Mouse (Mus musculus) midbrain, embryonic 11.5 days (tissue): ENCODE results near the gene Clpsl2. TPM values are rescaled to one million over a fixed set of nuclear protein-coding genes. Genes with fewer than 3 reads are reported as not detected.

Experiments used
- ATAC-seq: fragments of 200-750 bp; cut with Nextera tagmentation; 2 replicates; pipeline ENCODE4 v1.8.0; 2017; ENCODE audit warnings: moderate TSS enrichment, moderate library complexity; ENCODE audit not compliant: low FRiP score
- DNase-seq: peaks from one replicate; pipeline ENCODE4 v3.0.0; 2015; ENCODE audit warnings: low spot score; ENCODE audit errors: missing footprints
- H3K27ac ChIP-seq: fragments of 300-500 bp; sonication (generic); 2 replicates; pipeline ENCODE4 v1.5.1; 2014; ENCODE audit warnings: low read depth, low read length
- H3K27me3 ChIP-seq: fragments of 300-500 bp; sonication (generic); 2 replicates; pipeline ENCODE4 v1.6.1; 2014; ENCODE audit warnings: mild to moderate bottlenecking, low read length, moderate library complexity, mixed read lengths; ENCODE audit not compliant: control insufficient read depth, insufficient read depth
- H3K36me3 ChIP-seq: fragments of 300-500 bp; sonication (generic); 2 replicates; pipeline ENCODE4 v1.6.1; 2014; ENCODE audit warnings: mild to moderate bottlenecking, low read length, moderate library complexity, mixed read lengths; ENCODE audit not compliant: control insufficient read depth, insufficient read depth
- H3K4me1 ChIP-seq: fragments of 300-500 bp; sonication (generic); 2 replicates; pipeline ENCODE4 v1.6.1; 2014; ENCODE audit warnings: low read length; ENCODE audit not compliant: control insufficient read depth, insufficient read depth
- H3K4me2 ChIP-seq: fragments of 300-500 bp; sonication (generic); 2 replicates; pipeline ENCODE4 v1.6.1; 2014; ENCODE audit warnings: mild to moderate bottlenecking, moderate library complexity
- H3K4me3 ChIP-seq: fragments of 300-500 bp; sonication (generic); 2 replicates; pipeline ENCODE4 v1.5.1; 2014; ENCODE audit warnings: low read depth, low read length
- H3K9ac ChIP-seq: fragments of 300-500 bp; sonication (generic); 2 replicates; pipeline ENCODE4 v1.6.1; 2014; ENCODE audit warnings: low read length
- H3K9me3 ChIP-seq: fragments of 300-500 bp; sonication (generic); 2 replicates; pipeline ENCODE4 v1.6.1; 2016; ENCODE audit warnings: low read length; ENCODE audit not compliant: control insufficient read depth
- WGBS: fragments of 180-500 bp; shearing (Covaris S2); extraction: QIAGEN DNeasy Blood & Tissue Kit; methylation state at CpG from one replicate; pipeline ENCODE4 v1.1.7; 2014; 5-methylcytosine and 5-hydroxymethylcytosine counted together
- polyA plus RNA-seq: library from polyadenylated mRNA; unstranded; fragments of >200 nt; fragmentation: Nextera tagmentation; extraction: Ambion mirVana; gene quantifications from 2 replicates; pipeline ENCODE4 v1.2.1, GENCODE M21; 2014

The Clpsl2 gene
- polyA plus RNA-seq = not detected in 2 replicates

- H3K4me2 ChIP-seq = no peak within 1 kb of the TSS
- H3K9ac ChIP-seq = no peak within 1 kb of the TSS
- H3K36me3 ChIP-seq = no peaks in the 10 kb centered on the region
- 77% methylated on average over 14 of the region's 14 CpGs for WGBS
- ATAC-seq = no peak
- H3K27me3 ChIP-seq = no peaks in the 10 kb centered on the region
- 0 out of 2 replicates have a peak, but pooled peaks cover 3% of the 10 kb centered on the region for H3K4me1 ChIP-seq
- DNase-seq = no peak
- no peak within 1 kb of the TSS for H3K4me3 ChIP-seq
- no peaks in the 10 kb centered on the region for H3K9me3 ChIP-seq
- H3K27ac ChIP-seq = no peak within 1 kb of the TSS
These were observed at the start of gene Clpsl2 for GRCm38 (mm10) chr17:28549111-28549510. Gene Clpsl2, plus strand, starts transcription at chr17:28549411.

- Histone ChIP-seq H3K9me3 (peaks cover 3% of the 10 kb centered on the region; the same call in 1 of the 2 replicates), H3K4me3 (no peak overlapping the region), H3K4me1 (no peaks in the 10 kb centered on the region), H3K9ac (no peak overlapping the region), H3K36me3 (no peaks in the 10 kb centered on the region), H3K4me2 (no peak overlapping the region), H3K27me3 (no peaks in the 10 kb centered on the region), H3K27ac (no peak overlapping the region)
- ATAC-seq (no peak), DNase-seq (peak; percentile 4)
- 84% methylated on average over 3 of the region's 3 CpGs for WGBS
These were observed 48.7 kb upstream of the Clpsl2 start for GRCm38 (mm10) chr17:28500465-28500864.

DNA sequence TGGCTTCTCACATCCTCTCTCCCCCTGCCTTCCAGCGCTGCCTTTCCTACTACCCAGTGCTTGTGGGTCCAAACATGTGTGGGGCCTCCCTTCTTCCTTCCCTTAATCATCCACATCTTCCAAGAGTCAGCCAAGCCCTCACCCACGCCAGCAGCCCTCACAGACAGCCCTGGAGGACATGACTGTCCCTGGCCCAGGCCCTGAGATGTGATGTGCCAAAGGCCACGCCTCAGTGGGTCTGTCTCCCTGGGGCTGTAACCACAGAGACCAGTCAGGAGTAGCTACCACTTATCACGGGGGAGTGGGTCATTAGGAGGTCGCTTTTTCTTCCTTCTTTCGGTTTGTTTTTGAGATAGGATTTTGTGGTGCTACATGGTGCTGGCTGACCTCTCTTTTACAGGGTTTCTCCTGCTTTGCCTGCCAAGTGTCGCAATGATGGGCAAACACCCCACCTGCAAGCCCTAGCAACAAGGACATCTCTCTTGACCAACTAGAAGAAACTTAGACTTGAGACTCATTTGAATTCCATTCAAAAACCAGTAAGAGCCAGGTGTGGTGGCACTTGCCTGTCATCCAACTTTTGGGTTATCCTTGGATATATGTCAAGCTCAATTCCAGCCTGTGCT, 46.9 kb upstream of the Clpsl2 start:
- no peak overlapping the region for H3K9ac ChIP-seq
- no peaks in the 10 kb centered on the region for H3K36me3 ChIP-seq
- WGBS = 71% methylated on average over 7 of the region's 7 CpGs
- no peaks in the 10 kb centered on the region for H3K27me3 ChIP-seq
- H3K9me3 ChIP-seq = no peaks in the 10 kb centered on the region
- H3K4me3 ChIP-seq = no peak overlapping the region
- no peak overlapping the region for H3K27ac ChIP-seq
- DNase-seq (peak; percentile 56), ATAC-seq (no peak)
- H3K4me2 ChIP-seq = no peak overlapping the region
- 0 out of 2 replicates have a peak, but pooled peaks cover 4% of the 10 kb centered on the region for H3K4me1 ChIP-seq

DNA sequence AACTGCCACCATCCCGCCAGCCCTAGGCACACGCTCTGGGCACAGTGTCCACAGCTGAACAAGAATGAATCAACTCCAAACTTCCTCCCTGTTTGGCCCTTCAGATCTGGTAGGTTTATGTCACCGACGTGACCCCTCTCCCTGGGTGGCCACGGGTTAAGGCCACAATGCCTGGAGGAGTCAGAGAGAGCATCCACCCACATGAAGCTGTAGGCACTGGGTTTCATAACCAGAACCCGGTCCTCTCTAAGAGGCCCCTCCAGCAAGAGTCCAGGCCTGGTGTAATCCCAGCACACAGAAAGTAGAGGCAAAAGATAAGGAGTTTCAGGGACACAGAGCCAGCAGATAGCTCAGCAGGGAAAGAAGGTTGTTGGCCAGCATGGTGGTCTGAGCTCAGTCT, 45.0 kb upstream of the Clpsl2 start:
- no peak overlapping the region for H3K27ac ChIP-seq
- DNase-seq (no peak), ATAC-seq (no peak)
- H3K36me3 ChIP-seq = no peaks in the 10 kb centered on the region
- H3K4me2 ChIP-seq = no peak overlapping the region
- no peaks in the 10 kb centered on the region for H3K27me3 ChIP-seq
- 0 out of 2 replicates have a peak, but pooled peaks cover 4% of the 10 kb centered on the region for H3K4me1 ChIP-seq
- WGBS = 82% methylated on average over 6 of the region's 6 CpGs
- H3K9me3 ChIP-seq = no peaks in the 10 kb centered on the region
- no peak overlapping the region for H3K4me3 ChIP-seq
- no peak overlapping the region for H3K9ac ChIP-seq

GRCm38 (mm10) chr17:28505591-28505990, 43.6 kb upstream of the Clpsl2 start:
- DNase-seq (no peak), ATAC-seq (no peak)
- Histone ChIP-seq H3K4me3 (no peak overlapping the region), H3K4me1 (peaks cover 6% of the 10 kb centered on the region), H3K9ac (no peak overlapping the region), H3K27ac (no peak overlapping the region), H3K4me2 (no peak overlapping the region), H3K36me3 (no peaks in the 10 kb centered on the region), H3K27me3 (no peaks in the 10 kb centered on the region), H3K9me3 (no peaks in the 10 kb centered on the region)
- WGBS = 91% methylated on average over 4 of the region's 4 CpGs

- no peaks in the 10 kb centered on the region for H3K36me3 ChIP-seq
- H3K4me3 ChIP-seq = no peak overlapping the region
- H3K4me1 ChIP-seq = peaks cover 16% of the 10 kb centered on the region
- DNase-seq (no peak), ATAC-seq (no peak)
- no peaks in the 10 kb centered on the region for H3K9me3 ChIP-seq
- H3K27ac ChIP-seq = no peak overlapping the region
- no peak overlapping the region for H3K9ac ChIP-seq
- 19% methylated on average over 5 of the region's 5 CpGs for WGBS
- H3K4me2 ChIP-seq = no peak overlapping the region
- no peaks in the 10 kb centered on the region; the same call in 1 of the 2 replicates for H3K27me3 ChIP-seq
These were observed 42.3 kb upstream of the Clpsl2 start for GRCm38 (mm10) chr17:28506895-28507294.

DNA sequence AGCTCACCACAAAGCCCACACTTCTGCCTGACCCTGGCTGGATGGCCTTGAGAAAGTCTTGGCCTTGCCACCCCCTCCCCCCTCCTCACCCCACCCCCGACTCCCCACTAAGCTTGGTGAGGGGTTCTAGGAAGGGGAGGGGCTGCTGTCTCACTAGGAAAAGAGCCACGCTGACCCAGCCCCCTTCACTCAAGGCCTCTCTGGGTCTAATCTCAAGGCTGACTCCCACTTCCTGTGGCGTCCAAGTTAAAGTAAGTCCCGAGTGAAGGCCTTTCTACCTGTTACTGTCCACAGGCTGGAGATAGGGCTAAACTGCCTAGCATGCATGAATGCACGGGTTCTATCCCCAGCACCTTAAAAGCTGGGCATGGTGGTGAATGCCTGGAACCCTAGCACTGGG, 41.7 kb upstream of the Clpsl2 start:
- H3K4me3 ChIP-seq = no peak overlapping the region
- peaks cover 16% of the 10 kb centered on the region for H3K4me1 ChIP-seq
- H3K36me3 ChIP-seq = no peaks in the 10 kb centered on the region
- no peak overlapping the region for H3K27ac ChIP-seq
- no peak overlapping the region for H3K4me2 ChIP-seq
- no peak for ATAC-seq
- no peaks in the 10 kb centered on the region for H3K9me3 ChIP-seq
- H3K9ac ChIP-seq = no peak overlapping the region
- WGBS = 32% methylated on average over 5 of the region's 5 CpGs
- no peaks in the 10 kb centered on the region; the same call in 1 of the 2 replicates for H3K27me3 ChIP-seq
- no peak for DNase-seq

- Histone ChIP-seq H3K4me3 (peak overlapping the region; percentile 2; the same call in 1 of the 2 replicates), H3K4me2 (peak overlapping the region; percentile 24), H3K36me3 (no peaks in the 10 kb centered on the region), H3K27me3 (no peaks in the 10 kb centered on the region; the same call in 1 of the 2 replicates), H3K9ac (no peak overlapping the region; the same call in 1 of the 2 replicates), H3K9me3 (no peaks in the 10 kb centered on the region), H3K4me1 (peaks cover 16% of the 10 kb centered on the region), H3K27ac (no peak overlapping the region)
- DNase-seq (peak; percentile 89), ATAC-seq (no peak)
- 4% methylated on average over 28 of the region's 28 CpGs for WGBS
These were observed 38.5 kb upstream of the Clpsl2 start for GRCm38 (mm10) chr17:28510445-28511342.
